Mouse (Mus musculus) limb, embryonic 15.5 days (tissue): ENCODE measurements around the gene Gm13078. TPM values are rescaled to one million over a fixed set of nuclear protein-coding genes. Genes with fewer than 3 reads are reported as not detected.

Source experiments
- ATAC-seq: fragments of 200-750 bp; cut with Nextera tagmentation; 2 replicates; pipeline ENCODE4 v1.8.0; 2017; ENCODE audit warnings: low read depth, moderate TSS enrichment; ENCODE audit not compliant: insufficient number of reproducible peaks, low FRiP score, low TSS enrichment
- H3K27ac ChIP-seq: fragments of 300-500 bp; sonication (generic); 2 replicates; pipeline ENCODE4 v1.5.1; 2015; ENCODE audit warnings: moderate library complexity, mild to moderate bottlenecking, inconsistent platforms
- H3K27me3 ChIP-seq: fragments of 300-500 bp; sonication (generic); 2 replicates; pipeline ENCODE4 v1.6.1; 2015; ENCODE audit warnings: inconsistent platforms
- H3K36me3 ChIP-seq: fragments of 300-500 bp; sonication (generic); 2 replicates; pipeline ENCODE4 v1.6.1; 2015; ENCODE audit warnings: inconsistent platforms
- H3K4me1 ChIP-seq: fragments of 300-500 bp; sonication (generic); 2 replicates; pipeline ENCODE4 v1.6.1; 2015; ENCODE audit warnings: inconsistent platforms
- H3K4me2 ChIP-seq: fragments of 300-500 bp; sonication (generic); 2 replicates; pipeline ENCODE4 v1.6.1; 2015; ENCODE audit warnings: mild to moderate bottlenecking, inconsistent platforms
- H3K4me3 ChIP-seq: fragments of 300-500 bp; sonication (generic); 2 replicates; pipeline ENCODE4 v1.5.1; 2015; ENCODE audit warnings: mild to moderate bottlenecking, inconsistent platforms
- H3K9ac ChIP-seq: fragments of 300-500 bp; sonication (generic); 2 replicates; pipeline ENCODE4 v1.6.1; 2015; ENCODE audit warnings: inconsistent platforms
- H3K9me3 ChIP-seq: fragments of 300-500 bp; sonication (generic); 2 replicates; pipeline ENCODE4 v1.6.1; 2016; ENCODE audit warnings: inconsistent platforms
- WGBS: fragments of 180-500 bp; shearing (Covaris S2); methylation state at CpG from one replicate; pipeline ENCODE4 v1.1.7; 2015; 5-methylcytosine and 5-hydroxymethylcytosine counted together
- polyA plus RNA-seq: library from polyadenylated mRNA; unstranded; fragments of >200 nt; fragmentation: Nextera tagmentation; extraction: Ambion mirVana; gene quantifications from 2 replicates; pipeline ENCODE4 v1.2.1, GENCODE M21; 2015

Gm13078 gene
- not detected in 2 replicates for polyA plus RNA-seq

DNA sequence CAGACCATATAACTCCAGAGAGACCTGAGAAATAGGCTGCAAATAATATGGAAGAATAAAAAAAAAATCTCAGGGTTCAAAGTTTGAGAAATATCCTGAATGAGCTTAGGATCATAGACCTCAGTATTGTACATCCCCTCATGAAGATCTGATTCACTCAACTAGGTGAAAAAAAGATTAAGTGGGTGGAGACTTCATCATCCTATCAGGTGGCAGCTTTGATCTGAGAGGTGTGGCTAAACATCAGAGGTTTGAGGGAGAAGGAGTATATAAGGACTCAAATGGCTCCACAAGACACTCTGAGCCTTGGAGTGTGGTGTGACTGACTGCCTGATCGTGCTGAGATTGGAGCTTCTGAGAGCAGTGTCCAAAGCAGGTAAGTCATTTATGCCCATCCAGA lies at the start of gene Gm13078:
TSS of gene Gm13078 (plus strand) at position 301 of the 400 bp plus-strand sequence.
- no peaks in the 10 kb centered on the region for H3K4me1 ChIP-seq
- 86% methylated on average over 1 of the region's 1 CpGs for WGBS
- H3K36me3 ChIP-seq = no peaks in the 10 kb centered on the region
- no peak for ATAC-seq
- H3K4me3 ChIP-seq = no peak within 1 kb of the TSS
- H3K9ac ChIP-seq = no peak within 1 kb of the TSS
- H3K27ac ChIP-seq = no peak within 1 kb of the TSS
- H3K4me2 ChIP-seq = no peak within 1 kb of the TSS
- no peaks in the 10 kb centered on the region for H3K27me3 ChIP-seq
- H3K9me3 ChIP-seq = no peaks in the 10 kb centered on the region; the same call in 1 of the 2 replicates

DNA sequence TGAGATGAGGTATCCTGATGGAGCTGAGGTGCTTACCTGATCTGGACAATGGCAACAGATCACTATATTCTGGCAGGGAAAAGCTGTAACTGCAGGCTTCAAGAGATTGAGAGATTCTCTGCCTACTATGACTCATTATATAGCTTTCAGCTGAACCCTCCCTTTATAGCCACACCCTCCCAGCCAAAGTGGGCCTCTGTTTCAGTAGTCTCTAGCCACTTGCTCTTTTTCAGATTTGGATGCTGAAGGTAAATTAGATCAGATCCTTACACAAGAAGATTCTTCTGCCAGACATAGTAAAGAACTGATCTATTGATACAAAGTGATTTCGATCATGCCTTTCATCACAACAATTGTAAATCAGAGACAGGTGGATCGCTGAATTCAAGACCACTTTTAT lies 16.6 kb upstream of the Gm13078 start, which contains the start of gene Gm13089:
TSS of gene Gm13089 (minus strand) at position 101 of the 400 bp plus-strand sequence.
- Histone ChIP-seq H3K9ac (no peak within 1 kb of the TSS), H3K36me3 (no peaks in the 10 kb centered on the region), H3K4me3 (no peak within 1 kb of the TSS), H3K9me3 (peaks cover 12% of the 10 kb centered on the region; the same call in 1 of the 2 replicates), H3K27me3 (no peaks in the 10 kb centered on the region), H3K4me2 (no peak within 1 kb of the TSS), H3K4me1 (no peaks in the 10 kb centered on the region), H3K27ac (no peak within 1 kb of the TSS)
- WGBS = 81% methylated on average over 2 of the region's 2 CpGs
- ATAC-seq = no peak

Other genes starting within 250 kb of the Gm13078 start
- not detected in 2 replicates for gene Gm13043, start 208.1 kb upstream of the Gm13078 start, polyA plus RNA-seq
- gene Gm13040, start 183.5 kb upstream of the Gm13078 start, polyA plus RNA-seq = not detected in 2 replicates
- not detected in 2 replicates for gene BC080695, start 167.8 kb upstream of the Gm13078 start, polyA plus RNA-seq
- not detected in 2 replicates for gene Gm13057, start 167.7 kb upstream of the Gm13078 start, polyA plus RNA-seq
- gene Gm13083, start 104.5 kb upstream of the Gm13078 start, polyA plus RNA-seq = not detected in 2 replicates
- not detected in 2 replicates for gene Gm13088, start 62.2 kb upstream of the Gm13078 start, polyA plus RNA-seq
- gene Gm13089, start 16.7 kb upstream of the Gm13078 start, polyA plus RNA-seq = not detected in 2 replicates
- gene Gm13023, start 69.9 kb downstream of the Gm13078 start, polyA plus RNA-seq = not detected in 2 replicates
- gene Gm13084, start 96.6 kb downstream of the Gm13078 start, polyA plus RNA-seq = not detected in 2 replicates
- not detected in 2 replicates for gene Gm13103, start 127.0 kb downstream of the Gm13078 start, polyA plus RNA-seq
- not detected in 2 replicates for gene Pramef6, start 180.9 kb downstream of the Gm13078 start, polyA plus RNA-seq
- not detected in 2 replicates for gene Pramef25, start 231.6 kb downstream of the Gm13078 start, polyA plus RNA-seq
- not detected in 2 replicates for gene Gm13101, start 247.5 kb downstream of the Gm13078 start, polyA plus RNA-seq